Mouse (Mus musculus) spleen, adult 2 months (tissue): ENCODE measurements around the gene Pdcd1lg2.

ENCODE experiments used
- CTCF ChIP-seq: fragments of 200-500 bp; IDR thresholded peaks from 2 replicates; pipeline ENCODE4 v1.5.1; 2011; ENCODE audit warnings: mild to moderate bottlenecking, inconsistent platforms; ENCODE audit not compliant: insufficient read depth, insufficient read length, insufficient replicate concordance; ENCODE audit errors: extremely low read depth
- POLR2A ChIP-seq: fragments of 200-500 bp; IDR thresholded peaks from 2 replicates; pipeline ENCODE4 v1.6.1; 2011; ENCODE audit warnings: low read depth, low read length, inconsistent platforms

DNA sequence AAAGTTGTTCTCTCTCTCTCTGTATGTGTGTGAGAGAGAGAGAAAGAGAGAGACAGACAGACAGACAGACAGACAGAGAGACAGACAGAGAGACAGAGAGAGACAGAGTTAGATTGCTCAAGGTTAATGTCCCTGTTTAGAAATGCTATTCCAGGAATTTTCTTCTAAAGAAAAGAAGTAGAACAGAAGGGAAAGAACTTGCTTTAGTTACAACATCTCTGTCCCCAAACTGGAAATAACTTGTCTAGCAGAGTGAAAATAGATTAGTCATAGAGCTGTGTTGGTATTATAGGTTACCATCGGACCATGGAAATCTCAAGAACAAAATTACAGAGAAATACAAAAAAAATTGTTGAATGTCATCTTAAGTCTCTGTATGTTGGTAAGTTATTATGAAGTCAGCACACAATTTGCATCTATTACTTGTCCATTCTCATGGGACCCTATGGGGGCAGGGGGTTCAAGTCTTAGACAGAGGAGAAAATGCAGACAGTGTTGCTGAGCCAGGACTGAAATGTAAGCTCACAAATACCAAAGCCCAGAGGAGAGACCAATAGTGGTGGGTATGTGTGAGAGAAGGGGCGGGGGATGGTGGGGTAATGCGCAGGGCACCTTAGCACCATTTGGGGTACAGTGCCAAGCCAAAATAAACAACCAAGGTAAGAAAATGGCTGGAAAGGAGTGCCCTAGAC, 74.7 kb downstream of the Pdcd1lg2 start:
- TF ChIP-seq CTCF (no peak), POLR2A (no peak)
